Comparison of ENCODE assay signal across 23 mouse cellular contexts in genomic region chr12:6815775-6816577, GRCm38 (mm10).
"Had no signal": no experiment of that assay in that cellular context is flagged by ENCODE, and none has a peak within 500 bp of the region (broad histone marks: within the 10 kb centered on the region; RNA-seq: fewer than 3 reads in every experiment).

No protein-coding gene starts in this region.

- ATAC-seq: liver, postnatal 0 days; lung, postnatal 0 days; midbrain, embryonic 13.5 days; midbrain, embryonic 16.5 days had no signal

- H3K27ac ChIP-seq: kidney, embryonic 15.5 days; limb, embryonic 12.5 days; limb, embryonic 15.5 days; liver, embryonic 14.5 days; midbrain, embryonic 10.5 days; midbrain, embryonic 13.5 days; stomach, embryonic 15.5 days had no signal

- H3K4me2 ChIP-seq: kidney, embryonic 15.5 days; limb, embryonic 12.5 days; limb, embryonic 15.5 days; liver, embryonic 11.5 days; lung, embryonic 14.5 days; midbrain, embryonic 13.5 days; stomach, embryonic 15.5 days had no signal

- H3K4me3 ChIP-seq: kidney, embryonic 15.5 days; limb, embryonic 12.5 days; limb, embryonic 15.5 days; megakaryocyte, embryonic 14.5 days; midbrain, embryonic 10.5 days; midbrain, embryonic 13.5 days; myocyte; stomach, embryonic 15.5 days had no signal

- H3K4me1 ChIP-seq: kidney, embryonic 15.5 days; limb, embryonic 12.5 days; limb, embryonic 15.5 days; megakaryocyte, embryonic 14.5 days; midbrain, embryonic 10.5 days; midbrain, embryonic 13.5 days; stomach, embryonic 15.5 days had no signal

- H3K27me3 ChIP-seq: kidney, embryonic 15.5 days; limb, embryonic 12.5 days; limb, embryonic 15.5 days; megakaryocyte, embryonic 14.5 days; midbrain, embryonic 13.5 days; stomach, embryonic 15.5 days had no signal

- H3K36me3 ChIP-seq: kidney, embryonic 15.5 days; limb, embryonic 12.5 days; limb, embryonic 15.5 days; midbrain, embryonic 10.5 days; midbrain, embryonic 13.5 days; stomach, embryonic 15.5 days had no signal

- H3K9ac ChIP-seq: kidney, embryonic 15.5 days; limb, embryonic 12.5 days; limb, embryonic 15.5 days; liver, embryonic 14.5 days; liver, postnatal 0 days; lung, embryonic 14.5 days; midbrain, embryonic 13.5 days; stomach, embryonic 15.5 days had no signal

- H3K9me3 ChIP-seq: kidney, embryonic 15.5 days; limb, embryonic 12.5 days; limb, embryonic 15.5 days; megakaryocyte, embryonic 14.5 days; midbrain, embryonic 10.5 days; midbrain, embryonic 13.5 days; stomach, embryonic 15.5 days had no signal

- DNase-seq: kidney, adult 8-10 months; kidney, postnatal 10 days; kidney, postnatal 36 days; left cerebral cortex, postnatal 4 days; liver, postnatal 0 days; lung, embryonic 14.5 days; lung, postnatal 36 days; right cerebral cortex, postnatal 14 days; spleen, adult 18-20 months; thymus, adult 18-20 months; thymus, postnatal 4 days had no signal
